Mouse (Mus musculus) stomach, postnatal 0 days (tissue): ENCODE results near the gene Satb1.

Experiments used
- CTCF ChIP-seq: IDR thresholded peaks from 2 replicates; pipeline ENCODE4 v1.5.1; 2016; ENCODE audit warnings: antibody characterized with exemption, low read depth, mild to moderate bottlenecking, moderate library complexity
- EP300 ChIP-seq: optimal IDR thresholded peaks from 2 replicates; pipeline ENCODE3; 2016; ENCODE audit warnings: antibody characterized with exemption

DNA sequence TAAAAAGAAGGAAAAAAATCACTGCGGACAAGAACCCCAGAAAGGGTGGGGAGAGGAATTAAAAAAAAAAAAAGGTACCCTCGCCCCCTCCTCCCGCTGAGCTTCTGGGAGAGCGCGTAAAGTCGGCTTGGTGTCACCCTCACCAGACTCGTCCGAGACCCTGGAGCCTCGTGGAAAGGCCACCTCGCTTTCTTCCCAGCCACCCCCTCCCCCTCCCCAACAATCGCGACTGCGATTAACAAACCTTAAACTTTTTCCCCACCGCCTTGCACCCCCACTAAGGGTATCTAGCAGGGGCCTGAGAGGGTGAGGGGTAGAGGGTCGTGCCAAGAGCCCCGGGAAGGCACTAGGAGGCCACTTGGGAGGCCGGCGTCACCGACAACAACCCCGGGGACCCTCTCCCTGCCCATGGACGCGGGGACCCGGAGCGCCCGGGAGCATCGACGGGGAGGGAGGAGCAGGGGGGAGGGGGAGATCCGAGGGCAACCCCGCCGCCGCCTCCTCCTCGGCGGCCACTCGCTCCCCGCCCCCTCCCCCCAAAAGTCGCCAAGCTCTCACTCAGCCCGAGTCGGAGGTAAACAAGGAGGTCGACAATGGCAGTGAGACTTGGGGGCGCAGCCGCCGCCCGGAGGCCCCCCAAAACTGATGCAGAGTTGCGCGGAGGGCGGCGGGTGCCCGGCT, 20.7 kb downstream of the Satb1 start:
- TF ChIP-seq EP300 (no peak), CTCF (no peak)
